Mouse (Mus musculus): ENCODE results near the gene Oprd1.

- TF ChIP-seq POLR2A (IDR thresholded peaks at IDR 0.05; ENCODE audit: insufficient read depth, low read depth, low read length) (no peak), CTCF (IDR thresholded peaks at IDR 0.05; ENCODE audit: insufficient read depth, low read depth, low read length) (no peak)
Observed at GRCm38 (mm10) chr4:132065578-132065977, 78.7 kb downstream of the Oprd1 start.
